Mouse (Mus musculus) olfactory bulb, adult 2 months (tissue): ENCODE data around the gene Mrm3. TPM values are rescaled to one million over a fixed set of nuclear protein-coding genes. Genes with fewer than 3 reads are reported as not detected.
"Not testable (repeated sequence)": the region's sequence is repeated elsewhere in the genome, so short reads cannot be mapped to it uniquely, and the experiment has no call there.

Source experiments
- H3K27ac ChIP-seq: fragments of 200-500 bp; 2 replicates; pipeline ENCODE4 v1.5.1; 2012; ENCODE audit warnings: low read depth, low read length; ENCODE audit not compliant: insufficient read depth
- H3K4me1 ChIP-seq: fragments of 200-500 bp; 2 replicates; pipeline ENCODE4 v1.6.1; 2012; ENCODE audit warnings: low read length; ENCODE audit not compliant: control insufficient read depth, insufficient read depth
- H3K4me3 ChIP-seq: fragments of 200-500 bp; 2 replicates; pipeline ENCODE4 v1.5.1; 2012; ENCODE audit warnings: mild to moderate bottlenecking, low read depth, low read length, moderate library complexity; ENCODE audit not compliant: insufficient read depth
- CTCF ChIP-seq: fragments of 200-500 bp; IDR thresholded peaks from 2 replicates; pipeline ENCODE4 v1.5.1; 2012; ENCODE audit warnings: low read depth, mild to moderate bottlenecking, low read length, moderate library complexity; ENCODE audit not compliant: insufficient read depth
- POLR2A ChIP-seq: fragments of 200-500 bp; IDR thresholded peaks from 2 replicates; pipeline ENCODE4 v1.6.1; 2012; ENCODE audit warnings: mild to moderate bottlenecking, low read depth, low read length, moderate library complexity; ENCODE audit not compliant: insufficient read depth
- WGBS: fragments of 180-500 bp; shearing (Covaris S2); methylation state at CpG from one replicate; pipeline ENCODE4 v1.1.7; 2018; 5-methylcytosine and 5-hydroxymethylcytosine counted together
- polyA plus RNA-seq: library from polyadenylated mRNA; stranded (reverse); fragments of >200 nt; gene quantifications from 2 replicates; pipeline ENCODE4 v1.2.4, GENCODE M21; 2012; ENCODE audit warnings: low replicate concordance; ENCODE audit not compliant: missing spikeins, insufficient read depth, insufficient read length

Gene Mrm3
- not detected in 2 replicates for polyA plus RNA-seq

- Histone ChIP-seq H3K4me3 (peak within 1 kb of the TSS; percentile 87), H3K4me1 (peaks cover 2% of the 10 kb centered on the region; the same call in 1 of the 2 replicates), H3K27ac (peak within 1 kb of the TSS; percentile 54; the same call in 1 of the 2 replicates)
- TF ChIP-seq CTCF, result no peak
- TF ChIP-seq POLR2A, result peak; percentile 74
- under 1% methylated on average over 61 of the region's 61 CpGs for WGBS
Measured at GRCm38 (mm10) chr11:76242901-76243810, at the start of gene Mrm3, which contains the start of gene Glod4. TSS of gene Mrm3 (plus strand) at chr11:76243715. TSS of gene Glod4 (minus strand) at chr11:76243725.

GRCm38 (mm10) chr11:76196275-76196976, 47.1 kb upstream of the Mrm3 start:
- Histone ChIP-seq H3K4me1 (peaks cover 5% of the 10 kb centered on the region), H3K4me3 (no peak overlapping the region), H3K27ac (no peak overlapping the region)
- TF ChIP-seq CTCF (no peak), POLR2A (no peak)
- WGBS, result 64% methylated on average over 8 of the region's 8 CpGs

- Histone ChIP-seq H3K4me1 (peaks cover 7% of the 10 kb centered on the region), H3K4me3 (no peak overlapping the region), H3K27ac (no peak overlapping the region)
- TF ChIP-seq POLR2A (no peak), CTCF (no peak)
- 47% methylated on average over 8 of the region's 8 CpGs for WGBS
Measured at GRCm38 (mm10) chr11:76196977-76197469, 46.5 kb upstream of the Mrm3 start.

- under 1% methylated on average over 90 of the region's 90 CpGs for WGBS
- Histone ChIP-seq H3K27ac (no peak overlapping the region), H3K4me1 (peaks cover 4% of the 10 kb centered on the region), H3K4me3 (peak overlapping the region; percentile 98)
- TF ChIP-seq CTCF (no peak), POLR2A (peak; percentile 44; the same call in 1 of the 2 replicates)
Measured at GRCm38 (mm10) chr11:76201761-76202674, 41.5 kb upstream of the Mrm3 start.

GRCm38 (mm10) chr11:76206793-76207192, 36.7 kb upstream of the Mrm3 start:
- Histone ChIP-seq H3K27ac (no peak overlapping the region), H3K4me1 (peaks cover 2% of the 10 kb centered on the region; the same call in 1 of the 2 replicates), H3K4me3 (no peak overlapping the region)
- TF ChIP-seq CTCF, result no peak
- no peak for TF ChIP-seq POLR2A
- WGBS, result 84% methylated on average over 5 of the region's 5 CpGs

- TF ChIP-seq POLR2A (no peak), CTCF (no peak)
- Histone ChIP-seq H3K4me3 (no peak overlapping the region), H3K4me1 (no peaks in the 10 kb centered on the region), H3K27ac (no peak overlapping the region)
- WGBS, result 76% methylated on average over 13 of the region's 13 CpGs
Measured at GRCm38 (mm10) chr11:76210228-76210985, 33.1 kb upstream of the Mrm3 start.

GRCm38 (mm10) chr11:76211595-76211994, 31.9 kb upstream of the Mrm3 start:
- H3K4me3 ChIP-seq, result not testable (repeated sequence)
- 76% methylated on average over 5 of the region's 6 CpGs for WGBS

More at GRCm38 (mm10) chr11:76211595-76211994, 31.9 kb upstream of the Mrm3 start:
- not testable (repeated sequence) for H3K4me1 ChIP-seq, H3K27ac ChIP-seq
